Mouse (Mus musculus) embryonic fibroblast, embryonic 13.5 days (primary cell): Measurements from ENCODE around the gene Arhgap6.

Experiments
- CTCF ChIP-seq: IDR thresholded peaks from 2 replicates; pipeline ENCODE4 v1.5.1; 2011; ENCODE audit warnings: mild to moderate bottlenecking, control low read depth, low read length, moderate library complexity, borderline replicate concordance; ENCODE audit not compliant: insufficient read depth
- POLR2A ChIP-seq: IDR thresholded peaks from 2 replicates; pipeline ENCODE4 v1.6.1; 2011; ENCODE audit warnings: low read depth, mild to moderate bottlenecking, control low read depth, low read length, moderate library complexity

DNA sequence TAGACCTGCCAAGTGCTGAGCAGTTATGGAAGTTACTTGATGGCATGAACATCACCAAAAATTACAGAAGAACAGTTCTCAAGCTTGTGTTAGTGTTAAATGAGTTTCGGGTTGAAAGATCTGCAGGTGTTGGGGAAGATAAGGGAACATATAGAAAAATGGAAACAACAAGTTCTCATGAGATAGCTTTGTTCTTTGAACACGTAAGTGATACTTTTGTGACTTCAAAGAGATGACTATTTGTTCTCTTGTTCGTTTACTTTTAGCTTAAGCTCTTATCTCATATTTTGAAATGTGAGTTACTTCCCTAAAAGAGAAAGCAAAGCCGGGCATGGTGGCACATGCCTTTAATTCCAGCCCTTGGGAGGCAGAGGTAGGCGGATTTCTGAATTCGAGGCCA is 363.5 kb downstream of the Arhgap6 start:
- TF ChIP-seq POLR2A (no peak), CTCF (no peak)
